Mouse (Mus musculus) limb, embryonic 11.5 days (tissue): ENCODE measurements around the gene Acot1. TPM values are rescaled to one million over a fixed set of nuclear protein-coding genes. Genes with fewer than 3 reads are reported as not detected.
"Not testable (repeated sequence)": the region's sequence is repeated elsewhere in the genome, so short reads cannot be mapped to it uniquely, and the experiment has no call there.

Source experiments
- ATAC-seq: fragments of 200-750 bp; cut with Nextera tagmentation; 2 replicates; pipeline ENCODE4 v1.8.0; 2017; ENCODE audit warnings: low read depth; ENCODE audit not compliant: insufficient number of reproducible peaks, low FRiP score, low TSS enrichment
- DNase-seq: peaks from one replicate; pipeline ENCODE4 v3.0.0-alpha.2; 2015; ENCODE audit warnings: low spot score
- H3K27ac ChIP-seq: fragments of 300-500 bp; sonication (generic); replicated peaks from 2 replicates; pipeline ENCODE4 v1.5.1; 2014; ENCODE audit warnings: low read depth, mild to moderate bottlenecking, low read length
- H3K27me3 ChIP-seq: fragments of 300-500 bp; sonication (generic); 2 replicates; pipeline ENCODE4 v1.6.1; 2014; ENCODE audit warnings: mild to moderate bottlenecking, low read length, mixed read lengths; ENCODE audit not compliant: control insufficient read depth, insufficient read depth
- H3K36me3 ChIP-seq: fragments of 300-500 bp; sonication (generic); 2 replicates; pipeline ENCODE4 v1.6.1; 2014; ENCODE audit warnings: mild to moderate bottlenecking, low read length, moderate library complexity, mixed read lengths; ENCODE audit not compliant: control insufficient read depth, insufficient read depth
- H3K4me1 ChIP-seq: fragments of 300-500 bp; sonication (generic); 2 replicates; pipeline ENCODE4 v1.6.1; 2014; ENCODE audit warnings: low read length, mixed read lengths; ENCODE audit not compliant: control insufficient read depth, insufficient read depth
- H3K4me2 ChIP-seq: fragments of 300-500 bp; sonication (generic); 2 replicates; pipeline ENCODE4 v1.6.1; 2014; ENCODE audit warnings: low read depth, mild to moderate bottlenecking, moderate library complexity; ENCODE audit not compliant: severe bottlenecking
- H3K4me3 ChIP-seq: fragments of 300-500 bp; sonication (generic); 2 replicates; pipeline ENCODE4 v1.5.1; 2014; ENCODE audit warnings: low read depth, low read length
- H3K9ac ChIP-seq: fragments of 300-500 bp; sonication (generic); 2 replicates; pipeline ENCODE4 v1.6.1; 2014; ENCODE audit warnings: mild to moderate bottlenecking, low read length
- H3K9me3 ChIP-seq: fragments of 300-500 bp; sonication (generic); 2 replicates; pipeline ENCODE4 v1.6.1; 2016; ENCODE audit warnings: low read length; ENCODE audit not compliant: control insufficient read depth
- WGBS: fragments of 180-500 bp; shearing (Covaris S2); extraction: QIAGEN DNeasy Blood & Tissue Kit; methylation state at CpG from one replicate; pipeline ENCODE4 v1.1.7; 2014; 5-methylcytosine and 5-hydroxymethylcytosine counted together
- polyA plus RNA-seq: library from polyadenylated mRNA; unstranded; fragments of >200 nt; fragmentation: Nextera tagmentation; extraction: Ambion mirVana; gene quantifications from 2 replicates; pipeline ENCODE4 v1.2.1, GENCODE M21; 2014

The Acot1 gene
- polyA plus RNA-seq, 1 experiment from 2014 or later = 38.6 TPM

- Histone ChIP-seq H3K9ac (no peak overlapping the region), H3K4me2 (no peak overlapping the region), H3K27ac (no peak overlapping the region), H3K27me3 (no peaks in the 10 kb centered on the region), H3K36me3 (no peaks in the 10 kb centered on the region), H3K9me3 (no peaks in the 10 kb centered on the region; the same call in 1 of the 2 replicates), H3K4me3 (no peak overlapping the region), H3K4me1 (no peaks in the 10 kb centered on the region)
- ATAC-seq (no peak), DNase-seq (no peak)
- WGBS = 84% methylated on average over 2 of the region's 2 CpGs
Observed at GRCm38 (mm10) chr12:84044045-84044444, 34.8 kb downstream of the Acot1 start.

- DNase-seq (no peak), ATAC-seq (no peak)
- no peaks in the 10 kb centered on the region for H3K27me3 ChIP-seq
- no peak overlapping the region for H3K9ac ChIP-seq
- no peaks in the 10 kb centered on the region for H3K4me1 ChIP-seq
- H3K4me3 ChIP-seq = no peak overlapping the region
- H3K9me3 ChIP-seq = no peaks in the 10 kb centered on the region; the same call in 1 of the 2 replicates
- 92% methylated on average over 1 of the region's 1 CpGs for WGBS
- no peaks in the 10 kb centered on the region for H3K36me3 ChIP-seq
- H3K4me2 ChIP-seq = no peak overlapping the region
- H3K27ac ChIP-seq = no peak overlapping the region
Observed at GRCm38 (mm10) chr12:84046906-84047305, 37.6 kb downstream of the Acot1 start.

- H3K36me3 ChIP-seq, H3K4me1 ChIP-seq, DNase-seq, H3K27ac ChIP-seq, H3K4me3 ChIP-seq, H3K9me3 ChIP-seq, H3K4me2 ChIP-seq, H3K9ac ChIP-seq, ATAC-seq: not testable (repeated sequence)
- peaks cover 10% of the 10 kb centered on the region for H3K27me3 ChIP-seq
- 86% methylated on average over 5 of the region's 5 CpGs for WGBS
Observed at GRCm38 (mm10) chr12:84050744-84051143, 41.5 kb downstream of the Acot1 start.

GRCm38 (mm10) chr12:84051937-84052474 is 42.7 kb downstream of the Acot1 start, which contains the start of gene Acot3:
TSS of gene Acot3 (plus strand) at chr12:84052144.
- H3K4me2 ChIP-seq = no peak within 1 kb of the TSS
- WGBS = 86% methylated on average over 5 of the region's 5 CpGs

GRCm38 (mm10) chr12:84052609-84053008 is 43.3 kb downstream of the Acot1 start:
- no peak overlapping the region for H3K27ac ChIP-seq
- no peak overlapping the region for H3K9ac ChIP-seq
- no peaks in the 10 kb centered on the region; the same call in 1 of the 2 replicates for H3K9me3 ChIP-seq
- no peak for ATAC-seq
- WGBS = 87% methylated on average over 7 of the region's 7 CpGs
- no peak overlapping the region for H3K4me3 ChIP-seq
- peaks cover 3% of the 10 kb centered on the region; the same call in 1 of the 2 replicates for H3K4me1 ChIP-seq
- no peak overlapping the region for H3K4me2 ChIP-seq
- H3K36me3 ChIP-seq = no peaks in the 10 kb centered on the region
- DNase-seq = no peak
- peaks cover 10% of the 10 kb centered on the region for H3K27me3 ChIP-seq

More at GRCm38 (mm10) chr12:84051937-84052474, 42.7 kb downstream of the Acot1 start, which contains the start of gene Acot3:
- H3K4me3 ChIP-seq = no peak within 1 kb of the TSS
- no peak within 1 kb of the TSS for H3K27ac ChIP-seq
- H3K9ac ChIP-seq = no peak within 1 kb of the TSS
- DNase-seq (no peak), ATAC-seq (no peak)
- peaks cover 10% of the 10 kb centered on the region for H3K27me3 ChIP-seq
- peaks cover 3% of the 10 kb centered on the region; the same call in 1 of the 2 replicates for H3K4me1 ChIP-seq
- no peaks in the 10 kb centered on the region for H3K36me3 ChIP-seq
- no peaks in the 10 kb centered on the region; the same call in 1 of the 2 replicates for H3K9me3 ChIP-seq

- H3K27ac ChIP-seq = no peak overlapping the region
Observed at GRCm38 (mm10) chr12:84053173-84053572, 43.9 kb downstream of the Acot1 start.

GRCm38 (mm10) chr12:84053679-84054391 is 44.5 kb downstream of the Acot1 start:
- ATAC-seq (no peak), DNase-seq (peak; percentile 59)
- Histone ChIP-seq H3K36me3 (no peaks in the 10 kb centered on the region), H3K9me3 (no peaks in the 10 kb centered on the region), H3K9ac (peak overlapping the region; percentile 18; the same call in 1 of the 2 replicates), H3K4me2 (peak overlapping the region; percentile 67), H3K27me3 (peaks cover 10% of the 10 kb centered on the region), H3K4me3 (peak overlapping the region; percentile 39), H3K27ac (no peak overlapping the region), H3K4me1 (peaks cover 3% of the 10 kb centered on the region; the same call in 1 of the 2 replicates)
- WGBS = 3% methylated on average over 35 of the region's 46 CpGs

More at GRCm38 (mm10) chr12:84053173-84053572, 43.9 kb downstream of the Acot1 start:
- no peaks in the 10 kb centered on the region for H3K36me3 ChIP-seq
- H3K4me1 ChIP-seq = peaks cover 3% of the 10 kb centered on the region; the same call in 1 of the 2 replicates
- WGBS = 11% methylated on average over 16 of the region's 16 CpGs
- H3K4me2 ChIP-seq = peak overlapping the region; percentile 67
- H3K27me3 ChIP-seq = peaks cover 10% of the 10 kb centered on the region
- DNase-seq (peak; percentile 44), ATAC-seq (no peak)
- no peak overlapping the region for H3K9ac ChIP-seq
- H3K4me3 ChIP-seq = peak overlapping the region; percentile 39
- H3K9me3 ChIP-seq = no peaks in the 10 kb centered on the region; the same call in 1 of the 2 replicates

GRCm38 (mm10) chr12:84060946-84061345 is 51.7 kb downstream of the Acot1 start:
- Histone ChIP-seq H3K4me3 (no peak overlapping the region), H3K9ac (no peak overlapping the region)
- WGBS = 28% methylated on average over 2 of the region's 2 CpGs

More at GRCm38 (mm10) chr12:84060946-84061345, 51.7 kb downstream of the Acot1 start:
- Histone ChIP-seq H3K9me3 (no peaks in the 10 kb centered on the region), H3K4me1 (no peaks in the 10 kb centered on the region), H3K27ac (no peak overlapping the region), H3K27me3 (no peaks in the 10 kb centered on the region), H3K36me3 (no peaks in the 10 kb centered on the region), H3K4me2 (no peak overlapping the region)
- ATAC-seq (no peak), DNase-seq (no peak)
